Mouse (Mus musculus): ENCODE data around the gene Olfr371. TPM values are rescaled to one million over a fixed set of nuclear protein-coding genes. Genes with fewer than 3 reads are reported as not detected.

Gene Olfr371
- not detected for total RNA-seq (2021)

DNA sequence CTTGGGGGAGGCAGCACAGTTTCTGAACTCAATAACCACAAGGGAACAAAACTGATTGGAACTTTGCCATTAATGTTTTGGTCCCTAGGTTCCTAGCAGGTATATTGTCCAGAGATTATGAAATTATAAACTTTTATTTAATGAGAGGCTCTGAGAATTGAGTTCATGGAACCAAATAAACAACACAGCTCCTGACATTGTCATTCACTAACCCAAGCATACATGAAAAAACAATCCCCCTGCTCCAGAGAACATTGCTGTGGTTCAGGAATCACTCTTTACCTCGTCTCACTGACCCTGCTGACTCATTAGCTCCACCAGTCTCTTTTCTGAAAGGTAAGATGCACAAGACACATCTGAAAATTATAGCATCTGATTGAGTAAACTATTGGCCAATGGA lies at the start of gene Olfr371:
Gene Olfr371 (plus strand): TSS at position 301 of the 400 bp plus-strand sequence.
- DNase-seq (ENCODE audit: extremely low spot score in 1 of 2, low spot score in 1 of 2) = no peak

- DNase-seq (ENCODE audit: extremely low spot score in 1 of 2, low spot score in 1 of 2) = no peak
Measured at GRCm38 (mm10) chr8:85192346-85192745, 33.4 kb upstream of the Olfr371 start.

- no peak for DNase-seq (ENCODE audit: extremely low spot score in 1 of 2, low spot score in 1 of 2)
Measured at GRCm38 (mm10) chr8:85220220-85220619, 5.6 kb upstream of the Olfr371 start.

- no peak for DNase-seq (ENCODE audit: extremely low spot score in 1 of 2, low spot score in 1 of 2)
Measured at GRCm38 (mm10) chr8:85220992-85221391, 4.8 kb upstream of the Olfr371 start.

DNA sequence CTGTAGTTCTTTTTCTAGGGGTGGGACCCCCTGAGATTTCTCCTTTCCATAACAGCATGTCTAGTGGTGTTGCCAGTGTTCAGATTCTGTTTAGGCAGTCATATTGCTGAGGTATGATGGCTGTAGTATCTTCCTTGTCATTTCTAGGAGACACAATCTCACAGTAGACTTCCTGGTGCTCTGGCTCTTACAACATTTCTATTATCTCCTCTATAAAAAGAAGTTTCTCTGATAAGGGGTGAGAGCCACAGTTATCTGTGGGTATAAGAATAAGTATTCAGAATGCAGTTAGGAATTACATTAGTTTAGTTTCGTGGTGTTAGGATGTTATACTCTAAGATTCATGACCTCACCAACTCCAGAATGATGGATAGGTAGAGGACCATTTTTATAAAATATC lies 1.5 kb downstream of the Olfr371 start:
- DNase-seq (ENCODE audit: extremely low spot score in 1 of 2, low spot score in 1 of 2) = no peak

Other genes with a start within 250 kb of the Olfr371 start
- gene Junb, start 247.3 kb upstream of the Olfr371 start, total RNA-seq (2021) = 10 to 100 TPM; 67.9 to 68.8 TPM
- 1 to 10 TPM; 7.6 to 9.3 TPM for gene Hook2, start 235.4 kb upstream of the Olfr371 start, total RNA-seq (2021)
- not detected for gene Best2, start 211.5 kb upstream of the Olfr371 start, total RNA-seq (2021)
- 100 to 1,000 TPM; 116 to 128 TPM for gene Asna1, start 200.7 kb upstream of the Olfr371 start, total RNA-seq (2021)
- 100 to 1,000 TPM; 130 to 144 TPM for gene Trir, start 199.2 kb upstream of the Olfr371 start, total RNA-seq (2021)
- 100 to 1,000 TPM; 145 to 159 TPM for gene Tnpo2, start 189.1 kb upstream of the Olfr371 start, total RNA-seq (2021)
- gene Fbxw9, start 165.9 kb upstream of the Olfr371 start, total RNA-seq (2021) = 10 to 100 TPM; 19.7 to 27.8 TPM
- gene Gm5741, start 158.0 kb upstream of the Olfr371 start, total RNA-seq (2021) = not detected
- 10 to 100 TPM; 57.7 to 62.0 TPM for gene Dhps, start 154.2 kb upstream of the Olfr371 start, total RNA-seq (2021)
- 10 to 100 TPM; 57.7 to 69.0 TPM for gene Wdr83os, start 145.2 kb upstream of the Olfr371 start, total RNA-seq (2021)
- 10 to 100 TPM; 28.7 to 32.3 TPM for gene Wdr83, start 144.7 kb upstream of the Olfr371 start, total RNA-seq (2021)
- gene Man2b1, start 142.7 kb upstream of the Olfr371 start, total RNA-seq (2021) = 10 to 100 TPM; 36.1 to 41.8 TPM
- 1 to 10 TPM; 7.0 to 7.1 TPM for gene Zfp791, start 102.9 kb upstream of the Olfr371 start, total RNA-seq (2021)
- gene Cks1brt, start 74.1 kb upstream of the Olfr371 start, total RNA-seq (2021) = not detected
- 10 to 100 TPM; 30.7 to 32.9 TPM for gene Orc6, start 73.6 kb downstream of the Olfr371 start, total RNA-seq (2021)
- 100 to 1,000 TPM; 127 to 138 TPM for gene Vps35, start 73.8 kb downstream of the Olfr371 start, total RNA-seq (2021)
- 1 to 10 TPM; 2.2 to 2.4 TPM for gene Mylk3, start 160.4 kb downstream of the Olfr371 start, total RNA-seq (2021)
- 10 to 100 TPM; 17.3 to 19.8 TPM for gene 4921524J17Rik, start 206.8 kb downstream of the Olfr371 start, total RNA-seq (2021)

Measured in layer of hippocampus, postnatal 25 days (tissue).